Mouse (Mus musculus) thymus, postnatal 10 days (tissue): ENCODE measurements around the gene Marco.

ENCODE experiments used
- DNase-seq, 2 experiments: peaks; one replicate each; pipeline ENCODE4 v3.0.0; 2021; ENCODE audit warnings: low spot score in 2 of 2

The Marco gene

GRCm38 (mm10) chr1:120441587-120441986 lies 63.2 kb downstream of the Marco start:
- DNase-seq = no peak

DNA sequence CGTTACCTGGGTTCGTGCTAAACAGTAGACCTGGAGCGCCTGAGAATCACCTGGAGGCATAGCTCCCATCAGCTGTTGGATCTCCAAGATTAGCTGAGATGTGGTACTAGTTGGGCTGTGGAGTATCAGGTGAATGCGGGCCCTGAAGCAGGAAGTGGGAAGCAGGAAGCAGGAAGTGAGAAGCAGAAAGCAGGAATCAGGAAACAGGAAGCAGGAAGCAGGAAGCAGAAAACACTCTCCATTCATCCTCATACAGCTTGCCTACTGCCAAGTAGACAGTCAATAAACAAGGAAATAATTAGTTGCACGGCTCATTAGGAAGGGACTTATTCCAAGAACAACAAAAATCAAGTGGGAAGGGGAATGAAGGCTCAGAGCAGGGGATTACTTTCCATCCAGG lies 69.2 kb downstream of the Marco start:
- DNase-seq = no peak

GRCm38 (mm10) chr1:120430171-120430570 lies 74.7 kb downstream of the Marco start:
- DNase-seq = no peak

- no peak for DNase-seq
Measured at GRCm38 (mm10) chr1:120425587-120425986, 79.2 kb downstream of the Marco start.
